In the genomic region with DNA sequence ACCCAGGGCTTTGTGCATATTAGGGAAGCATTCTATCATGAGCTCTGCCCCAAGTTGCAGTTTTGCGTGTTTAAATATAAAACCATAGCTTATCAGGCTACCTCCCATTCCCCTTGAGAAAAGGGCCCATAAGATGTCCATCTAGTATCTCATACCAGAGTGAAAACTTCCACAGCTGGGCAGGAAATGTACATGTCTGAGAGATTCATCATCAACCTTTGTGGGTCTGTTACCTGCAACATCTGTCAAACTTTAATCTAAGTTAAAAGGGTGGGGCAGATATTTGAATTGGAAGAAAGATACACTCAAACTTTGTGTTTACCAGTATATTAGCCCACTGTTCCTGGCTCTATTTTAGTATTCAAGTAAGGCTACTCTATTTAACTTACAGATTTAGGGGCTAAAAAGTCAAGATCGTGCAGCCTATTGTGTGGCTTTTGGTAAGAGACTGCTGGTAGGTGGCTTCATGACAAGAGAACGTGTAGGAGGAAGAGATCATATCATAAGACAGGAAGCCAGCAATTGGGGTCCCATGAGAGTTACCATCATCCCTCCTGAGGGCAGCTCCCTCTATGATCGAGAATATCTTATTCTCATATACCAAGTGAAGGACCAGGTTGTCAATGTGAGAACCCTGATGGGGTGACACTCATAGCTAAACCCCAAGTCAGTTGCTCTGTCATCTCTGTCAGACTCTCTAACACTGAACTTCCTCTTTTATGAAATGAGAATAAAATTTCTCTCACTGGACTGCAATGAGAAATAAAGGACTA, we compare ENCODE assay signal across 24 mouse cellular contexts. TPM values are rescaled to one million over a fixed set of nuclear protein-coding genes. Genes with fewer than 3 reads are reported as not detected.
DNase-seq lines count a peak whose midpoint lies in the region; ATAC-seq and TF ChIP-seq lines count a peak whose summit lies in the region.
"Had no signal": no experiment of that assay in that cellular context is flagged by ENCODE, and none has a peak within 500 bp of the region (broad histone marks: within the 10 kb centered on the region; RNA-seq: fewer than 3 reads in every experiment).

No protein-coding gene starts in this region.

- no peak for TF ChIP-seq RAD21 in MEL (IDR thresholded peaks at IDR 0.05; ENCODE audit: low read depth, low read length)

- H3K36me3 ChIP-seq in MEL (ENCODE audit: control insufficient read depth in 1 of 2, insufficient read depth in 2 of 2, low read length in 2 of 2) = peaks cover 0 to 30% of the 10 kb centered on the region in 2 experiments; a peak in 2 of 4 replicates
- H3K36me3 ChIP-seq: embryonic facial prominence, embryonic 13.5 days; forebrain, embryonic 15.5 days; hindbrain, embryonic 15.5 days; midbrain, embryonic 13.5 days; neural tube, embryonic 13.5 days had no signal

- no peaks in the 10 kb centered on the region for H3K27me3 ChIP-seq in MEL (ENCODE audit: control insufficient read depth in 1 of 2, insufficient read depth in 2 of 2, low read length in 2 of 2)
- no peaks in the 10 kb centered on the region for H3K27me3 ChIP-seq in cerebellum, adult 2 months (ENCODE audit: control insufficient read depth, insufficient read depth, low read length)
- H3K27me3 ChIP-seq: embryonic facial prominence, embryonic 13.5 days; forebrain, embryonic 15.5 days; hindbrain, embryonic 15.5 days; midbrain, embryonic 13.5 days; neural tube, embryonic 13.5 days had no signal

- peak overlapping the region; percentile 23; the same call in 1 of the 2 replicates for H3K9ac ChIP-seq in MEL (ENCODE audit: control insufficient read depth, low read depth, low read length, poor library complexity, severe bottlenecking)
- H3K9ac ChIP-seq: embryonic facial prominence, embryonic 13.5 days; forebrain, embryonic 15.5 days; hindbrain, embryonic 15.5 days; midbrain, embryonic 13.5 days; neural tube, embryonic 13.5 days had no signal

- peak; percentile 17 to 67; a peak in 3 of 4 replicates for TF ChIP-seq EP300 in MEL (IDR thresholded peaks at IDR 0.05; ENCODE audit: low read depth in 1 of 2, low read length in 2 of 2)

- peaks cover 15 to 24% of the 10 kb centered on the region in 2 experiments for H3K4me1 ChIP-seq in MEL (ENCODE audit: control insufficient read depth in 1 of 2, insufficient read depth in 2 of 2, low read length in 2 of 2)
- H3K4me1 ChIP-seq in cerebellum, adult 2 months (ENCODE audit: control insufficient read depth, insufficient read depth, low read length) = no peaks in the 10 kb centered on the region
- H3K4me1 ChIP-seq: embryonic facial prominence, embryonic 13.5 days; forebrain, embryonic 15.5 days; hindbrain, embryonic 15.5 days; midbrain, embryonic 13.5 days; neural tube, embryonic 13.5 days had no signal

- H3K9me3 ChIP-seq in MEL (replicated peaks; ENCODE audit: insufficient read depth, low read length) = no peaks in the 10 kb centered on the region
- H3K9me3 ChIP-seq: embryonic facial prominence, embryonic 13.5 days; forebrain, embryonic 15.5 days; hindbrain, embryonic 15.5 days; midbrain, embryonic 13.5 days; neural tube, embryonic 13.5 days had no signal

- H3K4me3 ChIP-seq in MEL (ENCODE audit: control insufficient read depth in 1 of 2, insufficient read depth in 1 of 2, low read depth in 2 of 2, low read length in 2 of 2) = 0 out of 4 replicates have a peak overlapping the region, but pooled peaks of 1 of the 2 experiments have one; percentile 7
- no peak overlapping the region for H3K4me3 ChIP-seq in cerebellum, adult 2 months (replicated peaks; ENCODE audit: insufficient read depth, low read depth, low read length)
- H3K4me3 ChIP-seq: embryonic facial prominence, embryonic 13.5 days; forebrain, embryonic 15.5 days; hindbrain, embryonic 15.5 days; left cerebral cortex, adult 2 months; midbrain, embryonic 13.5 days; neural tube, embryonic 13.5 days had no signal

- WGBS in cerebellum, adult 2 months = 79% methylated on average over 4 of the region's 4 CpGs

- ATAC-seq in inflammation-experienced regulatory T-cells, adult 6 months = peak; percentile 49
- ATAC-seq: forebrain, embryonic 15.5 days; lung, postnatal 0 days; midbrain, embryonic 13.5 days had no signal

- TF ChIP-seq POLR2A in MEL (IDR thresholded peaks at IDR 0.05; ENCODE audit: control insufficient read depth in 1 of 2, insufficient read depth in 1 of 2, low read depth in 1 of 2, low read length in 2 of 2, poor library complexity in 1 of 2) = no peak
- TF ChIP-seq POLR2A in cerebellum, adult 2 months (IDR thresholded peaks at IDR 0.05; ENCODE audit: borderline replicate concordance, insufficient read depth, low read length) = no peak

- peak overlapping the region; percentile 78 for H3K27ac ChIP-seq in MEL (ENCODE audit: control insufficient read depth, low read depth, low read length)
- no peak overlapping the region for H3K27ac ChIP-seq in cerebellum, adult 2 months (ENCODE audit: insufficient read depth, low read length)
- H3K27ac ChIP-seq: embryonic facial prominence, embryonic 13.5 days; forebrain, embryonic 15.5 days; hindbrain, embryonic 15.5 days; left cerebral cortex, adult 2 months; midbrain, embryonic 13.5 days; neural tube, embryonic 13.5 days had no signal

- H3K79me2 ChIP-seq in MEL (ENCODE audit: control insufficient read depth, insufficient read depth, low read length, poor library complexity) = no peaks in the 10 kb centered on the region

- no peak for TF ChIP-seq CTCF in MEL (IDR thresholded peaks at IDR 0.05 in 2 of 3, conservative IDR thresholded peaks at IDR 0.05 in 1 of 3; ENCODE audit: control insufficient read depth in 1 of 3, insufficient read depth in 1 of 3, low read depth in 2 of 3, low read length in 3 of 3, poor library complexity in 1 of 3, severe bottlenecking in 1 of 3)
- no peak for TF ChIP-seq CTCF in cerebellum, adult 2 months (IDR thresholded peaks at IDR 0.05; ENCODE audit: borderline replicate concordance, insufficient read depth, low read depth, low read length)

- peak; percentile 54 for DNase-seq in thymus, postnatal 0 days (ENCODE audit: low spot score)
- DNase-seq in thymus, postnatal 14 days = no peak
- DNase-seq in MEL (ENCODE audit: low read depth, low spot score) = peak; percentile 82
- DNase-seq in cerebellum, adult 2 months = no peak
- no peak for DNase-seq in c-Kit-positive CD71-positive TER-119-positive erythroid progenitor cells, embryonic 14.5 days (ENCODE audit: low spot score)
- DNase-seq in right cerebral cortex, postnatal 25 days = no peak
- DNase-seq: adrenal gland, adult 2 months; cerebellum, postnatal 10 days; gastrocnemius, postnatal 14 days; heart, postnatal 10 days; kidney, adult 18-20 months; kidney, postnatal 14 days; left cerebral cortex, postnatal 4 days; liver; spleen, adult 18-20 months; thymus, postnatal 36 days had no signal

TF ChIP-seq in MEL, 35 proteins besides CTCF, POLR2A, EP300 and RAD21:
- TF ChIP-seq HCFC1 (IDR thresholded peaks at IDR 0.05; ENCODE audit: low read depth, low read length) = 0 out of 2 replicates have a peak, but pooled peaks have one; percentile 15
- peak; percentile 53; the same call in 1 of the 2 replicates for TF ChIP-seq SIN3A (IDR thresholded peaks at IDR 0.05; ENCODE audit: low read length)
- TF ChIP-seq ZKSCAN1 (IDR thresholded peaks at IDR 0.05; ENCODE audit: low read depth, low read length) = no peak
- TF ChIP-seq MXI1 (IDR thresholded peaks at IDR 0.05; ENCODE audit: low read depth, low read length) = peak; percentile 43; the same call in 1 of the 2 replicates

RNA-seq across cellular contexts. Expression of a gene that starts 48.1 kb away (rescaled TPM):
- 118 and 129 TPM in 2 replicates for polyA plus RNA-seq in thymus, postnatal 0 days (2015; fragmentation: Nextera tagmentation; extraction: Ambion mirVana)
- total RNA-seq in MEL (2012; rRNA removed) = 2.8 and 3.7 TPM in 2 replicates
- 1 to 10 TPM in 1 of 2 experiments, not detected in 1; 6.5 TPM for polyA plus RNA-seq in MEL (2012; ENCODE audit: insufficient read depth in 1 of 2, insufficient read length in 2 of 2, low read depth in 1 of 2, low replicate concordance in 2 of 2, missing spikeins in 1 of 2)
- 100 to 1,000 TPM; 924 to 977 (median 951) TPM for polyA plus RNA-seq in inflammation-experienced regulatory T-cells, adult 6 months (2017; shearing (Covaris generic))
- 4.7 and 5.4 TPM in 2 replicates for polyA plus RNA-seq in cerebellum, adult 2 months (2012; rRNA removed)

Comparison
In these comparisons a context has a peak if more than half of its experiments do, and no peak if none do; other contexts are left out.
1. DNase-seq: peak in thymus, postnatal 0 days (single experiment) and MEL (single experiment); none in thymus, postnatal 14 days (single experiment), cerebellum, adult 2 months (0 of 2), c-Kit-positive CD71-positive TER-119-positive erythroid progenitor cells, embryonic 14.5 days (single experiment) and right cerebral cortex, postnatal 25 days (single experiment).
2. RNA of a gene that starts 48.1 kb away (polyA plus RNA-seq): 924 to 977 TPM in inflammation-experienced regulatory T-cells, adult 6 months and 118 to 129 TPM in thymus, postnatal 0 days; 6.5 TPM in MEL and 4.7 to 5.4 TPM in cerebellum, adult 2 months; every median in the first group is over 10 times any median in the second.